Mouse (Mus musculus): ENCODE results near the gene Rsph14. TPM values are rescaled to one million over a fixed set of nuclear protein-coding genes. Genes with fewer than 3 reads are reported as not detected.

Gene Rsph14
- polyA plus RNA-seq, 1 experiment: not detected

DNA sequence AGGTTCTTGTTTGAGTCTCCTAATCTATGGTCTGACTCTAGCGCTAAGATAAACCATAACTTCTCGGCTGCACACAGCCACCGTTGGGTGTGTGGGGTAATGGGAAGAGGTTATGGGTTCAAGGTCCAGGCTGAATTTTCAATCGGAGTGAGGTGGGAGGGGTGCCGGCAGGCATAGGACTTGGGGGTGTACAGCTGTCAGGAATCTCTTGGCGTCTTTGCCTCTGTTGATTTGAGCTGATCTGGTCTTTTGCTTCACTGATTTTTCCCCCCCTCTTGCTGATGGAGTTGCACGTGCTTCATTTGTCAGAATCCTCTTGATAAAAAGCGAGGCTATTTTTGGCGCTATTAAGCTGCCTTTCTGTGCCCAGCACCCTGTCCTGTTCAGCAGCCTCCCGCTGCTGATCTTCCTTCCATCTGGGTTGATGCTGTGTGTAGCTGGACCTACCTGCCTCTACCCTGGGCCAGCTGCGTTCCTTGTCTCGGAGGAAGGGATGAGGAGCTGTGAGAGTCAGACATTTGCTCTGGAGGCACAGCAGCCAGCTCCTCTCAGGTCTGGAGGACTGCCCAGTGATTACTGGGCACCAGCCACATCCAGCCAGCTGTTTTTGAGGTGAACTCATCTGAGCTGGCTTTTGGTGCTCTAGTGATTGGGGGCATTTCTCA is 31.0 kb upstream of the Rsph14 start:
- TF ChIP-seq GATA1 (IDR thresholded peaks at IDR 0.05; ENCODE audit: low read length): no peak
- TF ChIP-seq TAL1 (IDR thresholded peaks at IDR 0.05; ENCODE audit: low read length): no peak
- Histone ChIP-seq H3K4me1 (ENCODE audit: control insufficient read depth) (peaks cover 14% of the 10 kb centered on the region), H3K36me3 (ENCODE audit: control insufficient read depth) (no peaks in the 10 kb centered on the region), H3K27me3 (ENCODE audit: control insufficient read depth) (peaks cover 47% of the 10 kb centered on the region), H3K9me3 (ENCODE audit: control insufficient read depth, low read length) (peaks cover 5% of the 10 kb centered on the region; the same call in 1 of the 2 replicates), H3K4me3 (replicated peaks) (no peak overlapping the region)

DNA sequence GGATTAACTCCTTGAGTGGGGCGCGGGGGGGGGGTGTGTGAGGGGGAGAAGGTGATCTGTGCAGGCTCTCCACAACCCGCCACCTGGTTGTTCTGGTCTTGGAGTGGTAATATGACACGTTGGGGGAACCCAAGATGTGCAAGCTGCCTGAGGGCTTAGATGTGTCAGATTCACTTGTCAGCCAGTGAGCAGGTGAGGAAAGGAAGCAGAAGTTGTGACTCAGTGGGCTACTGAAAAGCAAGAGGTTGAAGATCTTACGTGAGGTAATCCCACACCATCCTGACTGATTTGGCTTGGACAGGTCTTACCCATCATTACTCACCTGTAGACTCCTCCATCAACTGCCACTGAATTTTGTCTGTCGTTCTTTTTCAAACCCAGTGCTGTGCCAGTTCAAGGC is 30.2 kb upstream of the Rsph14 start:
- Histone ChIP-seq H3K36me3 (ENCODE audit: control insufficient read depth) (no peaks in the 10 kb centered on the region), H3K4me3 (replicated peaks) (no peak overlapping the region), H3K27me3 (ENCODE audit: control insufficient read depth) (peaks cover 47% of the 10 kb centered on the region), H3K9me3 (ENCODE audit: control insufficient read depth, low read length) (peaks cover 5% of the 10 kb centered on the region; the same call in 1 of the 2 replicates), H3K4me1 (ENCODE audit: control insufficient read depth) (peaks cover 14% of the 10 kb centered on the region)
- TF ChIP-seq GATA1 (IDR thresholded peaks at IDR 0.05; ENCODE audit: low read length) (no peak), TAL1 (IDR thresholded peaks at IDR 0.05; ENCODE audit: low read length) (no peak)

- peaks cover 14% of the 10 kb centered on the region for H3K4me1 ChIP-seq (ENCODE audit: control insufficient read depth)
- peak overlapping the region; percentile 58 for H3K4me3 ChIP-seq (replicated peaks)
- no peaks in the 10 kb centered on the region for H3K36me3 ChIP-seq (ENCODE audit: control insufficient read depth)
- H3K27me3 ChIP-seq (ENCODE audit: control insufficient read depth): peaks cover 47% of the 10 kb centered on the region
- TF ChIP-seq GATA1 (IDR thresholded peaks at IDR 0.05; ENCODE audit: low read length) (no peak), TAL1 (IDR thresholded peaks at IDR 0.05; ENCODE audit: low read length) (no peak)
- peaks cover 5% of the 10 kb centered on the region; the same call in 1 of the 2 replicates for H3K9me3 ChIP-seq (ENCODE audit: control insufficient read depth, low read length)
Observed at GRCm38 (mm10) chr10:75062189-75062561, 29.8 kb upstream of the Rsph14 start.

GRCm38 (mm10) chr10:75061341-75062188 is 29.2 kb upstream of the Rsph14 start:
- H3K36me3 ChIP-seq (ENCODE audit: control insufficient read depth): no peaks in the 10 kb centered on the region
- peaks cover 17% of the 10 kb centered on the region for H3K4me1 ChIP-seq (ENCODE audit: control insufficient read depth)
- H3K9me3 ChIP-seq (ENCODE audit: control insufficient read depth, low read length): peaks cover 5% of the 10 kb centered on the region; the same call in 1 of the 2 replicates
- no peak for TF ChIP-seq TAL1 (IDR thresholded peaks at IDR 0.05; ENCODE audit: low read length)
- TF ChIP-seq GATA1 (IDR thresholded peaks at IDR 0.05; ENCODE audit: low read length): no peak
- H3K27me3 ChIP-seq (ENCODE audit: control insufficient read depth): peaks cover 47% of the 10 kb centered on the region
- peak overlapping the region; percentile 58 for H3K4me3 ChIP-seq (replicated peaks)

GRCm38 (mm10) chr10:75060843-75061235 is 28.5 kb upstream of the Rsph14 start:
- peak overlapping the region; percentile 58 for H3K4me3 ChIP-seq (replicated peaks)
- TF ChIP-seq GATA1 (IDR thresholded peaks at IDR 0.05; ENCODE audit: low read length) (no peak), TAL1 (IDR thresholded peaks at IDR 0.05; ENCODE audit: low read length) (no peak)

GRCm38 (mm10) chr10:75060217-75060842 is 27.9 kb upstream of the Rsph14 start, which contains the start of gene Bcr:
Gene Bcr (plus strand): TSS chr10:75060592.
- TF ChIP-seq GATA1 (IDR thresholded peaks at IDR 0.05; ENCODE audit: low read length) (no peak), TAL1 (IDR thresholded peaks at IDR 0.05; ENCODE audit: low read length) (no peak)
- Histone ChIP-seq H3K4me3 (replicated peaks) (peak within 1 kb of the TSS; percentile 58), H3K36me3 (ENCODE audit: control insufficient read depth) (no peaks in the 10 kb centered on the region), H3K27me3 (ENCODE audit: control insufficient read depth) (peaks cover 47% of the 10 kb centered on the region), H3K9me3 (ENCODE audit: control insufficient read depth, low read length) (peaks cover 5% of the 10 kb centered on the region; the same call in 1 of the 2 replicates), H3K4me1 (ENCODE audit: control insufficient read depth) (peaks cover 25% of the 10 kb centered on the region)

More at GRCm38 (mm10) chr10:75060843-75061235, 28.5 kb upstream of the Rsph14 start:
- Histone ChIP-seq H3K27me3 (ENCODE audit: control insufficient read depth) (peaks cover 47% of the 10 kb centered on the region), H3K36me3 (ENCODE audit: control insufficient read depth) (no peaks in the 10 kb centered on the region), H3K4me1 (ENCODE audit: control insufficient read depth) (peaks cover 24% of the 10 kb centered on the region), H3K9me3 (ENCODE audit: control insufficient read depth, low read length) (peaks cover 5% of the 10 kb centered on the region; the same call in 1 of the 2 replicates)

DNA sequence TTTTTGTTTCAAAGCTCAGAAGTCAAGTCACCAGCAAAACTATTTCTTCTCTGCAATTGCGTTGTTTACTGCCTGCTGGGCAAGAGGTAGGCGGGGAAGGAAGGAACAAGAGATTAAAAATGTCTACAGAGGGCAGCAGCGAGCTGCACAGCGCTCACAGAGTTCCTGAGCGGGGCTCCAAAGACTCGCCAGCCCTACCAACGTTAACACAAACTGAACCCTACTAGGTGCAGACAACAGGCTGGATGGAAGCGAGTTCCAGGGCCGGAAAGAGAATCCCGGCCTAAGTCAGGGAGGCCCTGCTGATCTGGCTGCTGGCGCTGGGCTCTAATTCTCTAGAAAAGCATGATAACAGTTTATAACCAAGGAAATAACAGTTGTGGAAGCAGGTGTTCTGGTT is 27.0 kb upstream of the Rsph14 start:
- Histone ChIP-seq H3K27me3 (ENCODE audit: control insufficient read depth) (peaks cover 47% of the 10 kb centered on the region), H3K9me3 (ENCODE audit: control insufficient read depth, low read length) (peaks cover 5% of the 10 kb centered on the region; the same call in 1 of the 2 replicates), H3K4me3 (replicated peaks) (no peak overlapping the region), H3K36me3 (ENCODE audit: control insufficient read depth) (no peaks in the 10 kb centered on the region), H3K4me1 (ENCODE audit: control insufficient read depth) (peaks cover 25% of the 10 kb centered on the region)
- TF ChIP-seq GATA1 (IDR thresholded peaks at IDR 0.05; ENCODE audit: low read length) (no peak), TAL1 (IDR thresholded peaks at IDR 0.05; ENCODE audit: low read length) (no peak)

GRCm38 (mm10) chr10:75058761-75059395 is 26.5 kb upstream of the Rsph14 start:
- Histone ChIP-seq H3K27me3 (ENCODE audit: control insufficient read depth) (peaks cover 47% of the 10 kb centered on the region), H3K4me1 (ENCODE audit: control insufficient read depth) (peaks cover 25% of the 10 kb centered on the region), H3K36me3 (ENCODE audit: control insufficient read depth) (no peaks in the 10 kb centered on the region), H3K4me3 (replicated peaks) (no peak overlapping the region), H3K9me3 (ENCODE audit: control insufficient read depth, low read length) (peaks cover 5% of the 10 kb centered on the region; the same call in 1 of the 2 replicates)
- TF ChIP-seq TAL1 (IDR thresholded peaks at IDR 0.05; ENCODE audit: low read length) (no peak), GATA1 (IDR thresholded peaks at IDR 0.05; ENCODE audit: low read length) (no peak)

All from erythroblast, embryonic 14.5 days (primary cell).